Comparison of ENCODE assay signal across 10 mouse cellular contexts in genomic region chr1:82291930-82292712, GRCm38 (mm10). TPM values are rescaled to one million over a fixed set of nuclear protein-coding genes. Genes with fewer than 3 reads are reported as not detected.
DNase-seq lines count a peak whose midpoint lies in the region; ATAC-seq and TF ChIP-seq lines count a peak whose summit lies in the region.
"Had no signal": no experiment of that assay in that cellular context is flagged by ENCODE, and none has a peak within 500 bp of the region (broad histone marks: within the 10 kb centered on the region; RNA-seq: fewer than 3 reads in every experiment).

No protein-coding gene starts in this region.

- peak overlapping the region; percentile 87 for H3K9ac ChIP-seq in heart, embryonic 11.5 days (ENCODE audit: low read depth, low read length)
- peak overlapping the region; percentile 78 for H3K9ac ChIP-seq in forebrain, embryonic 14.5 days (ENCODE audit: low read length)
- H3K9ac ChIP-seq in liver, embryonic 13.5 days = peak overlapping the region; percentile 49; the same call in 1 of the 2 replicates

- intact Hi-C loops in heart, postnatal 25 days (cut with DNase I) = loop anchor here (2.0 to 10.0 kb wide), 5 partner anchors 140 to 775 kb away; no protein-coding TSS in a partner anchor

- WGBS in heart, embryonic 11.5 days (ENCODE audit: insufficient replicate concordance) = 3% methylated on average over 23 of the region's 23 CpGs
- under 1% methylated on average over 22 of the region's 23 CpGs for WGBS in forebrain, embryonic 14.5 days
- WGBS in liver, embryonic 13.5 days (ENCODE audit: insufficient replicate concordance) = 3% methylated on average over 23 of the region's 23 CpGs

- TF ChIP-seq CTCF in E14TG2a.4 (conservative IDR thresholded peaks at IDR 0.05; ENCODE audit: low read length) = no peak

- peaks cover 23% of the 10 kb centered on the region for H3K4me1 ChIP-seq in heart, embryonic 11.5 days (ENCODE audit: control insufficient read depth, insufficient read depth, low read length)
- peaks cover 40% of the 10 kb centered on the region for H3K4me1 ChIP-seq in E14TG2a.4 (replicated peaks; ENCODE audit: low read depth, low read length)
- H3K4me1 ChIP-seq in forebrain, embryonic 14.5 days (ENCODE audit: control insufficient read depth, insufficient read depth, low read length) = peaks cover 16% of the 10 kb centered on the region
- peaks cover 18% of the 10 kb centered on the region for H3K4me1 ChIP-seq in liver, embryonic 13.5 days (replicated peaks)

- H3K27ac ChIP-seq in heart, embryonic 11.5 days (ENCODE audit: low read depth, low read length) = peak overlapping the region; percentile 94
- peak overlapping the region; percentile 98 for H3K27ac ChIP-seq in forebrain, embryonic 14.5 days (ENCODE audit: low read depth, low read length)
- H3K27ac ChIP-seq in liver, embryonic 13.5 days = no peak overlapping the region

- DNase-seq in heart, postnatal 25 days (ENCODE audit: low spot score) = no peak
- no peak for DNase-seq in forebrain, embryonic 14.5 days (ENCODE audit: low spot score)
- no peak for DNase-seq in liver, embryonic 13.5 days
- no peak for DNase-seq in urinary bladder, postnatal 25 days (ENCODE audit: low spot score)

- peak overlapping the region; percentile 81 for H3K4me2 ChIP-seq in heart, embryonic 11.5 days
- peak overlapping the region; percentile 88 for H3K4me2 ChIP-seq in forebrain, embryonic 14.5 days (ENCODE audit: low read length)
- H3K4me2 ChIP-seq in liver, embryonic 13.5 days = peak overlapping the region; percentile 61

- H3K4me3 ChIP-seq in heart, embryonic 11.5 days (ENCODE audit: low read depth, low read length) = peak overlapping the region; percentile 76
- peak overlapping the region; percentile 87 for H3K4me3 ChIP-seq in E14TG2a.4 (replicated peaks; ENCODE audit: low read length)
- peak overlapping the region; percentile 74 for H3K4me3 ChIP-seq in forebrain, embryonic 14.5 days (ENCODE audit: low read depth, low read length)
- H3K4me3 ChIP-seq in liver, embryonic 13.5 days (replicated peaks) = peak overlapping the region; percentile 57

- peaks cover 3% of the 10 kb centered on the region for H3K27me3 ChIP-seq in heart, embryonic 11.5 days (ENCODE audit: control insufficient read depth, insufficient read depth, low read length)
- peaks cover 68% of the 10 kb centered on the region for H3K27me3 ChIP-seq in E14TG2a.4 (ENCODE audit: insufficient read depth, low read length)
- H3K27me3 ChIP-seq in forebrain, embryonic 14.5 days (replicated peaks; ENCODE audit: control insufficient read depth, insufficient read depth, low read length) = no peaks in the 10 kb centered on the region
- peaks cover 83% of the 10 kb centered on the region for H3K27me3 ChIP-seq in liver, embryonic 13.5 days
- H3K27me3 ChIP-seq: CH12.LX had no signal

- no peak for ATAC-seq in heart, embryonic 11.5 days (replicated peaks; ENCODE audit: insufficient number of reproducible peaks, low FRiP score, low TSS enrichment)
- no peak for ATAC-seq in forebrain, embryonic 14.5 days
- ATAC-seq in liver, embryonic 13.5 days (ENCODE audit: low read depth) = no peak
- ATAC-seq in megakaryocyte-erythroid progenitor cell, adult 5-6 weeks (replicated peaks; ENCODE audit: low FRiP score, low TSS enrichment, poor library complexity, severe bottlenecking) = no peak
- no peak for ATAC-seq in activated CD4-positive, CD25-positive, alpha-beta regulatory T cell, adult 4 months

- H3K9me3 ChIP-seq in heart, embryonic 11.5 days (replicated peaks; ENCODE audit: control insufficient read depth, low read length) = no peaks in the 10 kb centered on the region
- H3K9me3 ChIP-seq in E14TG2a.4 (ENCODE audit: low read length) = no peaks in the 10 kb centered on the region
- H3K9me3 ChIP-seq in forebrain, embryonic 14.5 days (replicated peaks; ENCODE audit: control insufficient read depth, low read length) = no peaks in the 10 kb centered on the region
- no peaks in the 10 kb centered on the region for H3K9me3 ChIP-seq in liver, embryonic 13.5 days (replicated peaks)

- H3K36me3 ChIP-seq in heart, embryonic 11.5 days (ENCODE audit: control insufficient read depth, insufficient read depth, low read length) = peaks cover 7% of the 10 kb centered on the region; the same call in 1 of the 2 replicates
- no peaks in the 10 kb centered on the region for H3K36me3 ChIP-seq in E14TG2a.4 (ENCODE audit: insufficient read depth, low read length)
- peaks cover 7% of the 10 kb centered on the region; the same call in 1 of the 2 replicates for H3K36me3 ChIP-seq in forebrain, embryonic 14.5 days (ENCODE audit: control insufficient read depth, insufficient read depth, low read length)
- peaks cover 16% of the 10 kb centered on the region for H3K36me3 ChIP-seq in liver, embryonic 13.5 days

RNA-seq across cellular contexts. Expression of gene Irs1, which starts 0.9 kb away (rescaled TPM):
- polyA plus RNA-seq in heart, embryonic 11.5 days (2014; fragmentation: Nextera tagmentation; extraction: Ambion mirVana) = 8.4 and 10.9 TPM in 2 replicates
- total RNA-seq in heart, postnatal 25 days (2021) = 10 to 100 TPM; 44.3 to 49.7 TPM
- 6.3 and 7.7 TPM in 2 replicates for polyA plus RNA-seq in forebrain, embryonic 14.5 days (2014; fragmentation: Nextera tagmentation; extraction: Ambion mirVana)
- polyA plus RNA-seq in liver, embryonic 13.5 days (2015; fragmentation: Nextera tagmentation; extraction: Ambion mirVana) = 0.75 and 0.96 TPM in 2 replicates
- not detected in 2 replicates for total RNA-seq in megakaryocyte-erythroid progenitor cell, adult 5-6 weeks (2014; fragmentation: Nextera tagmentation)
- not detected in 2 replicates for total RNA-seq in megakaryocyte-erythroid progenitor cell, adult 5-6 weeks (2017)
- polyA plus RNA-seq in activated CD4-positive, CD25-positive, alpha-beta regulatory T cell, adult 4 months (2017; shearing (Covaris generic)) = not detected
- total RNA-seq: CH12.LX had no signal

RNA-seq across cellular contexts. Expression of gene Rhbdd1, which starts 24.1 kb away (rescaled TPM):
- polyA plus RNA-seq in heart, embryonic 11.5 days (2014; fragmentation: Nextera tagmentation; extraction: Ambion mirVana) = 7.9 and 8.7 TPM in 2 replicates
- 10 to 100 TPM; 10.2 TPM for total RNA-seq in heart, postnatal 25 days (2021)
- 4.0 and 4.2 TPM in 2 replicates for polyA plus RNA-seq in forebrain, embryonic 14.5 days (2014; fragmentation: Nextera tagmentation; extraction: Ambion mirVana)
- polyA plus RNA-seq in liver, embryonic 13.5 days (2015; fragmentation: Nextera tagmentation; extraction: Ambion mirVana) = 8.6 and 10.3 TPM in 2 replicates
- 7.7 and 10.8 TPM in 2 replicates for total RNA-seq in megakaryocyte-erythroid progenitor cell, adult 5-6 weeks (2014; fragmentation: Nextera tagmentation)
- 7.6 and 11.2 TPM in 2 replicates for total RNA-seq in megakaryocyte-erythroid progenitor cell, adult 5-6 weeks (2017)
- polyA plus RNA-seq in activated CD4-positive, CD25-positive, alpha-beta regulatory T cell, adult 4 months (2017; shearing (Covaris generic)) = 10 to 100 TPM; 13.5 to 18.1 TPM

RNA-seq across cellular contexts. Expression of gene Gm9747, which starts 59.2 kb away (rescaled TPM):
- 33.1 and 40.5 TPM in 2 replicates for polyA plus RNA-seq in heart, embryonic 11.5 days (2014; fragmentation: Nextera tagmentation; extraction: Ambion mirVana)
- not detected for total RNA-seq in heart, postnatal 25 days (2021)
- 27.9 and 28.5 TPM in 2 replicates for polyA plus RNA-seq in forebrain, embryonic 14.5 days (2014; fragmentation: Nextera tagmentation; extraction: Ambion mirVana)
- polyA plus RNA-seq in liver, embryonic 13.5 days (2015; fragmentation: Nextera tagmentation; extraction: Ambion mirVana) = 2.6 and 3.3 TPM in 2 replicates
- total RNA-seq in megakaryocyte-erythroid progenitor cell, adult 5-6 weeks (2014; fragmentation: Nextera tagmentation) = not detected in 2 replicates
- total RNA-seq in megakaryocyte-erythroid progenitor cell, adult 5-6 weeks (2017) = not detected in 2 replicates
- under 1 TPM in 1 of 2 experiments, not detected in 1; 0.16 TPM for polyA plus RNA-seq in activated CD4-positive, CD25-positive, alpha-beta regulatory T cell, adult 4 months (2017; shearing (Covaris generic))
- total RNA-seq: CH12.LX; left cerebral cortex, postnatal 25 days had no signal
